Mouse (Mus musculus) thymus, postnatal 10 days (tissue): ENCODE results near the gene Stx8.

Source experiments
- DNase-seq, 2 experiments: peaks; one replicate each; pipeline ENCODE4 v3.0.0; 2021; ENCODE audit warnings: low spot score in 2 of 2

Gene Stx8

DNA sequence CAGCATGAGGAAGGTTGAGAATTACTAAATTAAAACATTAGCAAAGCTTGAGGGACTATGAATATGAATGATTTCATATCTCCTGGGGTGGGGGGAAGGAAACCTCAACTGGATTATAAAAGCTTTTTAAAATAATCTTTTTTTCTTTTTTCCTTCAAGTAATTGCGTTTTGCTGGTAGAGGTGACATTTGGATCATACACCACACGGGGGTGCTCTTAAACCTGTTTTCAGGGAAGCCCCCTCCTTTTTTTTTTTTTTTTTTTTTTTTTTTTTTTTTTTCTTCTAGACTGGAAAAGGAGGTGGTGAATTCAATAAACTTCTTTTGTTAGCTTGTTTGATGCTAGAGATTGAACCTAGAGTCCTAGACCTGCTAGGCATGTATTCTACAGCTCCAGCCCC, 9.3 kb downstream of the Stx8 start:
- peak in 1 of 2 experiments; percentile 38 for DNase-seq

DNA sequence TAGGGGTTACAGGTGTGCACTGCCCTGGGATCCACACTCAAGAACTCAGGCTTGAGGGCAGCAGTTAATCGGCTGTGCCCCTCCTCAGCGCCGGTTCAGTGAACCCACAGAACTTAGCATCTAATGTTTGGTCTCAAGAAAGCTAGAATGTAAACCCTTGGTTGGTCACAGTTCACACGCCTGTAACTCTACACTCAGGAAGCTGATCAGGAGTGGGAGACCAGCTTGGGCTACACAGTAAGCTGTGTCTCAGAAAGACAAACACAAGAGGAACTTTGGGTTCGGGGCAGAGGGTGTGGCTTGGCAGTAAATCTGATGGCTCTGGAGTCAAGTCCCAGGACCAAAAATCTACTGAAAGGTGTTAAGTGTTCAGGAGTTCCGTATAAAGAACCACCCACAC, 17.6 kb downstream of the Stx8 start:
- DNase-seq: no peak

DNA sequence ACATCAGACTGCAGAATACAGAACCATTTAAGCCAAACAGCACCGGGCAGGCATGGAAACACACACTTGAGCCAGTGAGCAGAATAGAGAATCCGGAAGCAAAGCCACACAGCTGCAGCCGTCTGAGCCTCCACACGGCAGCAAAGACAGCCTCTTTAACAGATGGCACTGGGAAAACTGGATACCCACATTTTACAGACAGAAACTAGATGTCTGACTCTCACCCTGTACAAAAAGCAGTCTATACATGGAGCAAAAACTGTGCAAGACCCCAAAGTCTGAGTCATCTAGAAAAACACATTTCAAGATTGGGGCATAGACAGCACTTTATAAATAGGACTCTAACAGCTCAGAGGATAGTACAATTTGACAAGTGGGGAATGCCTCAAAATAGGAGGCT, 25.2 kb downstream of the Stx8 start:
- no peak for DNase-seq

DNA sequence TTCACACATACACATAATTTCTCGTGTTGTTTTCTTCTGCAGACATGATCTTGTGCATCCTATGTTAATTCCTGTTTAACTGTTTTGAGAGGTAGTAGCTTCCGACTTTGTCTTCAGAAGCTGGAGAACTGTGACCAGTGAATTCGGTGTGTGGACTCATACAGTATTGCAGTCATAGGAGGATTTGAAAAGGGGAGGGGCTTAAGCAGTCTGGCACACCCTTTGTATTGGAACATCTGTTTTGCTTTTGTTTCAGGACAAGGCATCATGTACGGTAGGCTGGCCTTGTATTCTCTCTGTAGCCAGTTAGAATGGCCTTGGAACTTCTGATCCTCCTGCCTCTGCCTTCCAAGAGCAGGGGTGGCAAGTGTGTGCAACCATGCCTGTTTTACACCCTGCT, 30.0 kb downstream of the Stx8 start:
- DNase-seq: no peak

DNA sequence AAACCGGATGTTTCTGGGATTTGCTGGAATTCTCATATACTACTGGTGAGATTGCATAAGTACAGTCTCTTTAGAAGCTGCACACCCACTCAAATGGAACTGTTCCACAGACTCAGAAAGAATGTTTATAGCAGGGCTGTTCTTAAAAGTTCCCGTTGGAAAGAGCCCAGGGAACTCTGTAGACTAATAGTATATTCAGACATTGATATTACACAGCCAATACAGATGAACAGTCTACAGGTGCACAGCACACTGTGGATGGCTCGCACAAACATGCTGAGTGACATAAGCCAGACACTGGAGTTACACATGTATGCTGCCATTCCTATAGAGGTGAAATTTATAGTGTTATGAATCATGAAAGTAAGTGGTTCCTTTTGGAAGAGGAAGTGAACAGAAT, 32.9 kb downstream of the Stx8 start:
- DNase-seq: no peak

DNA sequence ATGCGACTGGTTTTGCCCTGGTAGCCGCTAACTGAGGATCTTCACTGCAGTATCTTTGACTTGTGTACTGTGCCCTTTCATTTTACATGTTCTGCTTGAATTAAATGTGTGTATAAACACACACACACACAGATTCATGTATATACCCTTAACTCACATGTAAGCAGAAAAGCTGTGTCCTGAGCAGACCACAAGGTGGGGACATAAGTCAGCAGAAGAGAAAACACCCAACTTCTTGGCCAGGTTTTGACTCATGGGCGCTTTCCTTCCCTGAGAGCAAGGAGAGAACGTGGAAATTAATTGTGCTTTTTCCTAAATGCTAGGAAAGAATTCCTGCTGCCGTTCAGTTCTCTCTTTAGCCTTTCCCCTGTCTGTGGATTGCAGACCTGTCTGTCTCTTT, 33.6 kb downstream of the Stx8 start:
- no peak for DNase-seq

DNA sequence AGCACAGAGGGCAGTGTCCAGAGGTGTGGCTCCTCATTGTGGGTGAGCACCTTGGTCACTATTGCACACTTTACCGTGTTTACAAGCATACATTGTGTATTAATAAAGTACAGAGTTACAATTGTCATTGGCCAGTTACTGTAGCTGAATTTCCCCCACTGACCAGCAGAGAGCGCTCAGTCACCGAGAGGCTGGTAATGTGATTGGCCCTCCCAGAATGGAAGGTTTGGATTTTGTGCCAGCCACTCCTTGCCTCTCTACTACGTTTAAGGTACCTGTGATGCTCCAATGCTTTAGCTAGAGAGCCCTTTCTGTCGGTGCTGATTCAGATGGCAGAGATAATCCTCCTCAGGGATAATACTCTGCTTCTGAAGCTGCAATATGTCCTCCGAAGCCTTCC, 38.2 kb downstream of the Stx8 start:
- DNase-seq: peak; percentile 26 to 74

DNA sequence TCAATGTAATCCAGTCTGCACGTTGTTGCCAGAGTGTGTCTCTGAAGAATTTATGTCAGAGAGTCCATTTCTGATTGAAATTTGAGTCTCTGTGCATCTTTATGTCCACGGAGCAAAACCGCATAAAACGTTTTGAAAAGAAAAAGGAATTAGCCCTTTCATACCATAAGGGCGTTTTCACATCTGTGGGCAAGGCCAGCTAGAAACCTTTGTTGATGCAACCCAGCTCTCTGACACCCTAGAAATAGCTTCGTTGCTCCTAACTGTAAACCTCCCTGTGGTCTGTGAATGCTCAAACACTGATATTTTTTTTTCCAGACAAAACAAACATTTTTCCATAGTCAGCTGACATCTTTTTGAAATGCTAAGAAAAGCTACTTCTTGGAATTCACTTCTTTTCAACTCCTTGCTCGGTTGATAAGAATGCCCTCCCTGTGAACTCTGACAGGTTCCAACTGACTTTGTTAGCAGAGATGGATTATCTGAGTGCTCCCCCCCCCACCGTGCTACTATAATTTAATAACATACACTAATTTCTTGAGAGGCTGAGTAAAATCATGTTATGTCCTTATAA, 40.3 kb downstream of the Stx8 start:
- no peak for DNase-seq

DNA sequence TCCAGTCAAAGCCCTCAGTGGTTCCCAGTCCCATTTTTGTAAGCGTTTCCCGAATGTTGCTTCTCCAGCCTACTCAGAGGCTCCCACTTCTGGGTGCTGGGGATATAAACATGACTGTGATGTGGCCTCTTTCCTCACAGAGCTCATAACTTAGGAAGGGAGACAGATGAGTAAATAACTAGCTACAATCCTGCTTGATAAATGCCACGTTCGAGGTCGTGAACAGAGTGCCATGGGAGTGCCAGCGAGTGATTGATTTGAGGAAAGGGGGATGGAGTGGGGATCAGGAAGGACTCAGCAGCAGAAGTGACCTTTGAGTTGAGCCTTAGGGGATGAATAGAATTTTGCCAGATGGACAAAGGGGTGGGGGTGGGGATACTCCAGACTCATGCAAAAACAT, 41.7 kb downstream of the Stx8 start:
- DNase-seq: no peak

DNA sequence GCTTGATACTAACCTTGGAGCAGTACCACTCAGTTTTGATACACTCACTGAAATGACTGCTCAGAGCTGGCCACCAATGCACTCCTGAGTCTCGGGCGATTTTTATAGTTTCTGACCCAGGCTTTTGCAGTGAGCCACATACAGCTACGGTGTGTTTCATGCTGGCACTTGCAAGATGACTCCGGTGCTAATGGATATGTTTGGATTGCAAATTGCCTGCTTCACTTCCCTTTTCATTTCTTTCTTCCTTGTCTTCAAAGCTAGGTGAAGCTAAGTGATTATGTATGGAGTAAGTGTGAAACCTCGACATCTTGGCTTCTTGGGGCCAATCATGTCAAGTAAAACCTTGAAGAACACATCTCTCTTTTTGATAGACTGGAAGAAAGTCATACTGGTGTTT, 43.4 kb downstream of the Stx8 start:
- no peak for DNase-seq

DNA sequence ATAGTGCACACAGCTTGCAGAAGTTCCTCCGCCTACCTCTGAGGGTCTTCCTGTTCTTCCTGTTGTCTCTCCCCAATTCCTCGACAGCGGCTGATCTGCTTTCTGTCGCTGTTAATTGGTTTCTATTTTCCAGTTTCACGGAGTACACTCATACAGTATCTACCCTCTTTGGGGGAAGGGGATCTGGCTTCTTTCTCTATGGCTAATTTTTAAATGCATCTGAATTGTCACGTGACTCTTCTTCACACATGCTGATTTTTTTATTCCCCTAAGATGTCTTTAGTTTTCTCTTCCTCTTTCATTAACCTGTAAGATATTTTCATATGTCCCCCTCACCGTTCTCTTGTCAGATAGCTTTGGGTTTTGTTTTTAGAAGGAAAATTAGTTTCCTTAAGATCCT, 46.2 kb downstream of the Stx8 start:
- no peak for DNase-seq

DNA sequence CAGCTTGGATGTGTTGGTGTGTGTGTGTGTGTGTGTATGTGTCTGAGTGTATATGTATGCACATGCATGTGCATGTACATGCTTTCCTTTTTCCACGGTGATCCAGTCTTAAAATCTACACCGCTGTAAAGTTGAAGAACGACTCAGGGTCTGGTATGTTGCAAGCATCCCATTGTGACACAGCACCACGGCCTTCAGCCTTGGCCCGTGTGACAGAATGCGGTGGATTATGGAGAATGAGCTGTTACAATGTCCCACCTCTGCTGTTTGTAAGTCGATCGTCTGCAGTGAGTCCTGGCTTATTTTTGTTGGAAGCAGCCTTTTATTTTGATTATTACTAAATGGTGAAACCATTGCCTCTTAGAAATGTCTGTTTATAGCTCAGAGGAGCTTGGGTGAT, 52.2 kb downstream of the Stx8 start:
- DNase-seq: no peak

DNA sequence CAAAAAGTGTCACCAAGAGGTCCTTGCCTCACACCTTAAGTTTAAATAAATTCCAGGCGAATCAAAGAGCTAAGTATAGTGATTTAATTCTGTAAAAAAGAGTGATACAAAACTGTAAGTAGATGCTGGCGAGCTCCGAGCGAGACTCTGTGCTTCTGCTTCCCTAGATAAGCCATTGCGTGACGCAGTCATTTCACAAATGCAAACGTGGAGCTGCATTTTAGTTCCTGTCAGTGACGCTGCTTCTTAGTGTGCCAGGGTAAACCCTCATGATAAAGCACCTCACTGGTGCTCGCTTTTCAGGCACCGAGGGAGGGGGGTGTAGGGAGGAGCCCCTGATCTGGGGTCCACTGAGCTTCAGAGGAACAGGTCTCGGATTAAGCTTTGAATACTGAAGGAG, 53.2 kb downstream of the Stx8 start:
- no peak for DNase-seq

DNA sequence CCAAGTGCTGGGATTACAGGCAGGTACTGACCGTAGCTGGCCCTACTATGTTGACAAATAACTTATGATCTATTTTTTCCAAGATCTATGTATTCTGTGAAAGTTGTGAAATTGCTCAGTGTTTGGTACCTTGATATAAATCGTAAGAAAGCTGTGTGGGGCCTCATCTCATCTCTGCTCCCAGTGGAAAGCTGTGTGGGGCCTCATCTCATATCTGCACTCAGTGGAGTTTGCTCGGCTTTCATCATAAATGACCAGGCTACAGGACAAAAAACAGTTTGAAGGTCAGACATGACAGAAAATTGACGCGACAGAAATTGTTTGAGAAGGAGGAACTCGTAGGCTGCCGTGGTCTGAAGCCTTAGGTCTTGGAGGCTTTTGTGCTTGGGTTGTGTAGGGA, 56.0 kb downstream of the Stx8 start:
- no peak for DNase-seq

DNA sequence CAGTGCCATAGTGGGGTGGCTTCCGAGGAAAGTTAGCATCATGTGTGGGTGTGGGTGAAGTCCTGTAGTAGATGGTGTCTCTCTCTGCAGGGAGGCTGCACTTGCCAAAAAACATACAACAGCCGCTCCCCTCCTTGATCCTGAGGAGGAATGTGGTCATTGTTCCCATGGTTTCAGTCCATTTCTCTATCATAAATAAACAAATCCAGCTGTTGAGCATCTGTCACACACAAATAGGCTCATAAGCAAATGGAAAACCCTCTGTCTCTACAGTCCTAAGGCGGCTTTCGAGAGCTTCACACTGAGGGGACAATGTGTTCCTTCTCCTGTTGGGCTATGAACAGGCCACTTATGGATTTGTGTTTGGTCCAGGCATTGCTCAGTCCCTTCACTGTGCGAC, 56.9 kb downstream of the Stx8 start:
- DNase-seq: no peak

DNA sequence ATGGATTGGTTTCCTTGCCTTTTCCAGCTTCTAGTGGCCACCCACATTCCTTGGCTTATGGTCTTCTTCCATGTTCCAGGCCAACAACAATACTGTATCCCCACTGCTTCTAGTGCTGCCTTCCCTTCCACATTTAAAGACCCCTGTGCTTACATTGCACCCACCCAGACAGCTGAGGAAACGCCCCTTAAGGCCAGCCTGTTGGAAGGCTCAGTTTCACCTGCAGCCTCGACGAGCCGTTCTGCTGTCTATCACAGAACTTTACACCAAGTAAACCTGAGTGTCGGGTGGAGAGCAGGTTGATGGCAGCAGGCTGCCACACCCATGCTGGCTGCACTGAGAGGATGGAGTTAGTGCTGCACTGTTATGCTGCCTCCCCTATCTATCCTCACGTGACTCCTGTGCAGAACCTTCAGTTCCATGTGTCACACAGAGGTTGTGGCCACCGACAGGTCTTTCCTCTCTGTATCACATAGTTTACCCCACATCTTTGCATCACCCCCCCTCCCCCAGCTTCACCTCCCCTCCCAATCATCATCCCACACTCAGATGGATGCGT, 57.9 kb downstream of the Stx8 start:
- no peak for DNase-seq

DNA sequence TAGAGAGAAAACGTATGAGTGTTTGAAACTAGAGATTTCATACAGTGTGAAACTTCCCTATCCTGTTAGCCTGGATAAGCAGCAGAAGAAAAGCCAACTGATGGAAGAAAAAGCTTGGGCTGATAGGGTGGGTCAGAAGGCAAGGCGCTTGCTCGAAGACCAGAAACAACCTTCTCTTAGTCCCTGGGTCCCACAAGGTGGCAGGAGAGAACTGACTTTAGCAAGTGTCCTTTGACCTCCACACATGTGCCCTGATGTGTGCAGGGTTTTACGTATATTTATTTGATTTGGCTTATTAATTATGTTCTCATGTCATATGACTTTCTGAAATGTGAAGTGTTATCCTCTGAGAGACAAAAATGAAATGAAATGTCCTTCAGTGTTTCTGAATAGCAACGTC, 60.6 kb downstream of the Stx8 start:
- peak in 1 of 2 experiments; percentile 10 for DNase-seq

DNA sequence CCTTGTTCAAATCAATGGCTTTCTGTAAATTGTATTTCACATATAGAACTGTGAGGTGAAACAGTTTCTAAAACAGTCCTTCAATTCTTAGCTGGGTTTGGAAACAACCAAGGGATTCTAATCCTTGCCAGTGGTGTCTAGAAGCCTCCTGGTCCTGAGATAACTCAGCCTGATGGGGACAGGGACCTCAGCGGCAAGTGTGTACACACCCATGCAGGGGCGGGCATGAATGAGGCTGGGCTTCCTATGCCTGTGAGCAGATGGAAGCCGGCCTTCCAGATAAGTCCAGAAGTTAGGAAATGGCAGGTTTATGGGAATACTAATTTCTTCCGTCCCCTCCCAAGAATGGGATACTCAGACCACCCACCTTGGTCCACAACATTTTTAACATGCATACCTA, 63.1 kb downstream of the Stx8 start:
- DNase-seq: no peak

DNA sequence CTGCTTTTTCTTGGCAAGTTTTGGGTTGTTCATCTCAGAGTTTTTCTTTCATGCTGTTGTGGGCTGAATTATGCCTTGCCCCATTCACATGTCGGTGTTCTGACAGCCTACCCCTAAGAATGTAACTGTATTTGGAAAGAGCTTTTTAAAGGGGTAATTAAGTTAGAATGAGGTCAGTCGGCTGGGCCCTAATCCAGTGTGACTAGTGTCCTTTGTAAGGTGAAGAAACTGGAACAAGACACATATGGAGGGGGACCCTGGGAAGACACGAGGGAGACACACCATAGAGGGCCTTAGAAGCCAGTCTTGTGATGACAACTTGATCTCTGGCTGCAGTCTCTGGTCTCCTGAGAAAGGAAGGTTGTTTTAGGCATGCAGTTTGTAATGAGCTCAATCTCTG, 63.9 kb downstream of the Stx8 start:
- DNase-seq: no peak

DNA sequence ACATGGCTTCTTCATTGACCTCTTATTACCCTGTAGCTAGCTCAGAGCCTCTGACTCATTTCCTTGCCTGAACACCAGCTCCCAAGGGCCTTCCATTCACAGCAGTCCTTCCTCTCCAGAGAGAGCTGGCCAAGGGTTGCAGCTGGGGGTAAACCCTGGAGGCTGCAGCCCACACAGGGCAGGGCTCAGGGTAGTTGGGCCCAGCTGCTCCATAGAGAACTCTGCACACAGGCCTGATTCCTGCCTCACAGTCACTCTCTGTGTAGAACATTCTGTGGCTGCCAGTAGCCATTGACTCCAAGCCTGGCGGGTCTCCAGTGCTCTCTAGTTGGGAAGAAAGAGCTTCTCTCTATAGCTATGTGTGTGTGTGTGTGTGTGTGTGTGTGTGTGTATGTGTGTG, 64.8 kb downstream of the Stx8 start:
- no peak for DNase-seq

DNA sequence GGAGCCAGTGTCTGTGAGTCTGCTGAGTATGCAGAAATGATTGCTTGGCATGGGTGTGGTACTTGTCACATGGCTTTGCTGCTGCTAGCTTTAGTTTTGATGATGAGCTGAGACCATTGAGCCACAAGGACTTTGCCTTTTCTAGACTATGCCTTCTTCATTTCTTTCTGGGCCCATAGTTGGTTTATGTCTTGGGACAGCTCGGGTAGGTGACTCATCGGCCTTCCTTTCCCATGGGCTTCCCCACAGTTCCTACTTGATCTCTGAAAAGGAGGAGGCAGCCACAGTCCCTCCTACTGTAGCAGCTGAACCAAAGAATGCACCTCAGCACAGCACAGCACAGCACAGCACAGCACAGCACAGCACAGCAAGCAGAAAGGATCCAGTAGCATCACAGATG, 66.5 kb downstream of the Stx8 start:
- no peak for DNase-seq

DNA sequence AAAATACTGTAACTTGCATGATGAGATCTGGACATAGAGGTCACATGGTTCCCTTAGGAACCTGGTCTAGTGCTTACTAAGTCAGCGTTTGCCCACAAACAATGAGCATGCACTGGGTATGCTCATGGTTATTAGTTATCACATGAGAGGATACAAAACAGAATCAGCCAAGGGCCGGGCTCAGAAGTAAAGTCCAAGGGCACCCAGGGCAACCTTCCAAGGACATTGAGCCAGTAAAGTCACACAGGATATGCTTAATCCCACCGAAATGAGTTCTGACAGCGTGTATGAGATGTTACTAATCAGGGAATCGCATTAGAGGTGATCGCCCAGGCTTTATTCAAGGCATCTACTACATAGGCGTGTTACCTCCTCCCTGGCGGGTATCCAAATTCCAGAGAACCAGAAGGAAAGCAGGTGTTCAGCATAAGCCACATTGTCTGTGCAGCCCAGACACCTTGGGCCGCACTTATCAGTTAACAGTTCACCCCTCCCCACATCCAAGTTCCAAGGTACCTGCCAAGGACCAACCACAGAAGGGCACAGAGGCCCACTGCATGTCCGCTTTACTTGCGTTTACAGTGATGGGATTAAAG, 67.4 kb downstream of the Stx8 start:
- DNase-seq: no peak

DNA sequence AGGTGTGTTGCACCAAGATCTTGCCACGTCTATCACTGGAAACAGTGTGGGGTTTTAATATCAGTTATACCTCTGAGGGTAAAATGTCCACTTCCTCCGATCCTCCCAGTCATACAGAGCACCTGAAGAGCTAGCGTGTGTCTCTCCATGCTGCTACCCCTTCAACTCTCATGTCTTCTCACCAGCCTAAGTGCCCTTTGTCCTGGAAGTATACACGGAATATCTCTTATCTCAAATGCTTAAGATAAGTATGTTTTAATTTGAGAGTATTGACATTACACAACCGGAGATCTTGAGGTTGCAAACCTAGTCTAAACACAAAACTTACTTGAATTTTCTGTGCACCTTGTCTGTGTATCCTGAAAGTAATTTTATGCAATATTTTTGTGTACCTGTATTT, 68.4 kb downstream of the Stx8 start:
- DNase-seq: no peak

DNA sequence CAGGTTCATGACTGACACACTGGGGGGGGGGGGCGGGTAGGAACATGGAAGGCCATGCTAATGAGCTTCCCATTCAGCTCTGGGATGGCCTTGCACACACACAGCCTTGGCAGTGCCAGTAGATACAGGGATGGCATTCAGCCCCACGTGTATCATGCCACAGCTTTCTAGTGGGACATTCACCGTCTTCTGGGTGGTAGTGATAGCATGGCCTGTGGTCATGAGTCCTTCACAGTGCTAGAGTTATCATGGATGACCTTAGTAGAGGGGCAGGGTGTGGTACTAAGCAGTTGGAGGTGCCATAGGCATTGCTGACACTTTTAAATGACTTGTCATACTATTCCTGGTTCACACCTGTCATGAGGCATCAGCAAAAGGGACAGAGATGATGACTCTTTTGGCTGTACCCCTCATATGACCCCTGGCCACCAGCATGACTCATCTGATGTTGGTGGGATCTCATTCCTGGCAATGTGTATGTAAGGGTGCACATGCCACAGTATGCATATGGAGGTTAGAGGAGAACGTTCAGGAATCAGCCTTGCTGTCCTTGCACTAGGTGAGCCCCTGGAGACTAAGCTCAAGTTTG, 69.4 kb downstream of the Stx8 start:
- no peak for DNase-seq
